Comparison of ENCODE assay signal across 19 mouse cellular contexts in genomic region chr7:74045166-74045957, GRCm38 (mm10).
"Had no signal": no experiment of that assay in that cellular context is flagged by ENCODE, and none has a peak within 500 bp of the region (broad histone marks: within the 10 kb centered on the region; RNA-seq: fewer than 3 reads in every experiment).

No protein-coding gene starts in this region.

- H3K27ac ChIP-seq: limb, embryonic 10.5 days; limb, embryonic 13.5 days; liver, embryonic 12.5 days; liver, embryonic 15.5 days; lung, embryonic 15.5 days; midbrain, embryonic 12.5 days; stomach, embryonic 15.5 days had no signal

- H3K4me3 ChIP-seq: limb, embryonic 10.5 days; limb, embryonic 13.5 days; liver, embryonic 12.5 days; liver, embryonic 15.5 days; lung, embryonic 15.5 days; megakaryocyte, embryonic 14.5 days; midbrain, embryonic 12.5 days; stomach, embryonic 15.5 days had no signal

- H3K9ac ChIP-seq: limb, embryonic 13.5 days; liver, embryonic 12.5 days; liver, embryonic 15.5 days; lung, embryonic 15.5 days; midbrain, embryonic 12.5 days; stomach, embryonic 15.5 days had no signal

- H3K36me3 ChIP-seq: limb, embryonic 10.5 days; limb, embryonic 13.5 days; liver, embryonic 12.5 days; liver, embryonic 15.5 days; lung, embryonic 15.5 days; midbrain, embryonic 12.5 days; stomach, embryonic 15.5 days had no signal

- H3K9me3 ChIP-seq: limb, embryonic 10.5 days; limb, embryonic 13.5 days; liver, embryonic 12.5 days; liver, embryonic 15.5 days; lung, embryonic 15.5 days; megakaryocyte, embryonic 14.5 days; midbrain, embryonic 12.5 days; stomach, embryonic 15.5 days had no signal

- H3K27me3 ChIP-seq: limb, embryonic 13.5 days; liver, embryonic 12.5 days; liver, embryonic 15.5 days; lung, embryonic 15.5 days; megakaryocyte, embryonic 14.5 days; stomach, embryonic 15.5 days had no signal

- H3K4me1 ChIP-seq: limb, embryonic 10.5 days; liver, embryonic 12.5 days; liver, embryonic 15.5 days; megakaryocyte, embryonic 14.5 days; stomach, embryonic 15.5 days had no signal

- ATAC-seq: liver, embryonic 12.5 days had no signal

- DNase-seq: kidney, adult 18-20 months; kidney, adult 9 months; kidney, postnatal 14 days; kidney, postnatal 4 days; liver; lung, adult 18-20 months; lung, postnatal 10 days; lung, postnatal 36 days; right cerebral cortex, postnatal 25 days; spleen, adult 18-20 months; thymus, postnatal 25 days had no signal

- H3K4me2 ChIP-seq: limb, embryonic 13.5 days; liver, embryonic 12.5 days; liver, embryonic 15.5 days; lung, embryonic 15.5 days; midbrain, embryonic 12.5 days; stomach, embryonic 15.5 days had no signal
